Mouse (Mus musculus): ENCODE results near the gene Tjp2. TPM values are rescaled to one million over a fixed set of nuclear protein-coding genes. Genes with fewer than 3 reads are reported as not detected.

The Tjp2 gene
- polyA plus RNA-seq, 1 experiment = 25.9 TPM

- 88% methylated on average over 2 of the region's 2 CpGs for WGBS
- no peak for DNase-seq (ENCODE audit: low read depth, low spot score)
Measured at GRCm38 (mm10) chr19:24085306-24085705, 139.5 kb downstream of the Tjp2 start.

GRCm38 (mm10) chr19:24080417-24081080 is 144.3 kb downstream of the Tjp2 start:
- no peak for DNase-seq (ENCODE audit: low read depth, low spot score)
- WGBS = 76% methylated on average over 8 of the region's 8 CpGs

- no peak for DNase-seq (ENCODE audit: low read depth, low spot score)
- 97% methylated on average over 3 of the region's 3 CpGs for WGBS
Measured at GRCm38 (mm10) chr19:24077658-24078057, 147.2 kb downstream of the Tjp2 start.

- 92% methylated on average over 7 of the region's 7 CpGs for WGBS
- no peak for DNase-seq (ENCODE audit: low read depth, low spot score)
Measured at GRCm38 (mm10) chr19:24076536-24076935, 148.3 kb downstream of the Tjp2 start.

- DNase-seq (ENCODE audit: low read depth, low spot score) = no peak
- 59% methylated on average over 8 of the region's 8 CpGs for WGBS
Measured at GRCm38 (mm10) chr19:24075927-24076326, 148.9 kb downstream of the Tjp2 start.

- WGBS = 77% methylated on average over 4 of the region's 4 CpGs
- DNase-seq (ENCODE audit: low read depth, low spot score) = no peak
Measured at GRCm38 (mm10) chr19:24073155-24073554, 151.7 kb downstream of the Tjp2 start.

- DNase-seq (ENCODE audit: low read depth, low spot score) = no peak
- whole genome bisulfite sequencing = 30% methylated on average over 12 of the region's 12 CpGs
Measured at GRCm38 (mm10) chr19:24064348-24064895, 160.4 kb downstream of the Tjp2 start.

GRCm38 (mm10) chr19:24063585-24063984 is 161.2 kb downstream of the Tjp2 start:
- WGBS = 38% methylated on average over 4 of the region's 4 CpGs
- DNase-seq (ENCODE audit: low read depth, low spot score) = peak; percentile 72

- WGBS = 78% methylated on average over 8 of the region's 8 CpGs
Measured at GRCm38 (mm10) chr19:24058851-24059250, 166.0 kb downstream of the Tjp2 start.

GRCm38 (mm10) chr19:24058021-24058420 is 166.8 kb downstream of the Tjp2 start:
- DNase-seq (ENCODE audit: low read depth, low spot score) = no peak
- 28% methylated on average over 5 of the region's 5 CpGs for WGBS

More at GRCm38 (mm10) chr19:24058851-24059250, 166.0 kb downstream of the Tjp2 start:
- DNase-seq (ENCODE audit: low read depth, low spot score) = no peak

GRCm38 (mm10) chr19:24056880-24057279 is 167.9 kb downstream of the Tjp2 start:
- 98% methylated on average over 1 of the region's 1 CpGs for WGBS
- no peak for DNase-seq (ENCODE audit: low read depth, low spot score)

GRCm38 (mm10) chr19:24054904-24055303 is 169.9 kb downstream of the Tjp2 start:
- peak; percentile 68 for DNase-seq (ENCODE audit: low read depth, low spot score)
- WGBS = 7% methylated on average over 2 of the region's 2 CpGs

- no peak for DNase-seq (ENCODE audit: low read depth, low spot score)
- WGBS = 18% methylated on average over 5 of the region's 5 CpGs
Measured at GRCm38 (mm10) chr19:24054265-24054664, 170.6 kb downstream of the Tjp2 start.

- WGBS = 73% methylated on average over 2 of the region's 2 CpGs
- no peak for DNase-seq (ENCODE audit: low read depth, low spot score)
Measured at GRCm38 (mm10) chr19:24050514-24050913, 174.3 kb downstream of the Tjp2 start.

- no peak for DNase-seq (ENCODE audit: low read depth, low spot score)
- 78% methylated on average over 3 of the region's 3 CpGs for WGBS
Measured at GRCm38 (mm10) chr19:24049329-24049728, 175.5 kb downstream of the Tjp2 start.

GRCm38 (mm10) chr19:24046395-24046993 is 178.3 kb downstream of the Tjp2 start:
- DNase-seq (ENCODE audit: low read depth, low spot score) = no peak
- 87% methylated on average over 10 of the region's 10 CpGs for WGBS

Other genes with a start within 250 kb of the Tjp2 start
- gene Fam189a2, start 194.0 kb downstream of the Tjp2 start, polyA plus RNA-seq (2012; rRNA removed) = 6.0 and 10.2 TPM in 2 replicates
- gene Fxn, start 55.6 kb upstream of the Tjp2 start, polyA plus RNA-seq (2012; rRNA removed) = 12.0 and 12.8 TPM in 2 replicates

All from large intestine, adult 2 months (tissue).